Mouse (Mus musculus) urinary bladder, adult 2 months (tissue): ENCODE measurements at regions not wholly inside any gene's neighbourhood (a gene's known extent, or its start where the extent isn't known, plus 50 kb on each side); places are given as distances from the start of the nearest gene placed in this dataset.
"Not testable (repeated sequence)": the region's sequence is repeated elsewhere in the genome, so short reads cannot be mapped to it uniquely, and the experiment has no call there.

ENCODE experiments used
- DNase-seq: peaks from one replicate; pipeline ENCODE4 v3.0.0; 2022; ENCODE audit warnings: low spot score

GRCm38 (mm10) chr17:82909189-82909588 lies 305.9 kb upstream of the Pkdcc start:
- no peak for DNase-seq

- DNase-seq: not testable (repeated sequence)
Measured at GRCm38 (mm10) chr17:82922986-82923385, 292.1 kb upstream of the Pkdcc start.

- DNase-seq: no peak
Measured at GRCm38 (mm10) chr17:82925751-82926150, 289.3 kb upstream of the Pkdcc start.

- no peak for DNase-seq
Measured at GRCm38 (mm10) chr17:82927681-82928080, 287.4 kb upstream of the Pkdcc start.

GRCm38 (mm10) chr17:82929511-82929910 lies 285.6 kb upstream of the Pkdcc start:
- no peak for DNase-seq

GRCm38 (mm10) chr17:82930738-82931137 lies 284.4 kb upstream of the Pkdcc start:
- DNase-seq: no peak

- no peak for DNase-seq
Measured at GRCm38 (mm10) chr17:82931476-82931875, 283.6 kb upstream of the Pkdcc start.

GRCm38 (mm10) chr17:82936836-82937235 lies 278.3 kb upstream of the Pkdcc start:
- DNase-seq: no peak

GRCm38 (mm10) chr17:82946083-82946482 lies 269.0 kb upstream of the Pkdcc start:
- no peak for DNase-seq

GRCm38 (mm10) chr17:82949794-82950193 lies 265.3 kb upstream of the Pkdcc start:
- DNase-seq: no peak

- DNase-seq: no peak
Measured at GRCm38 (mm10) chr17:82950268-82950667, 264.8 kb upstream of the Pkdcc start.

GRCm38 (mm10) chr17:82957409-82957808 lies 257.7 kb upstream of the Pkdcc start:
- no peak for DNase-seq

GRCm38 (mm10) chr17:82963374-82963773 lies 251.7 kb upstream of the Pkdcc start:
- no peak for DNase-seq

- no peak for DNase-seq
Measured at GRCm38 (mm10) chr17:82999710-83000109, 215.4 kb upstream of the Pkdcc start.

- DNase-seq: no peak
Measured at GRCm38 (mm10) chr17:83000411-83000810, 214.7 kb upstream of the Pkdcc start.

GRCm38 (mm10) chr17:83001567-83001966 lies 213.5 kb upstream of the Pkdcc start:
- no peak for DNase-seq

GRCm38 (mm10) chr17:83010845-83011244 lies 204.2 kb upstream of the Pkdcc start:
- no peak for DNase-seq

- DNase-seq: no peak
Measured at GRCm38 (mm10) chr17:83015656-83016055, 199.4 kb upstream of the Pkdcc start.

- no peak for DNase-seq
Measured at GRCm38 (mm10) chr17:83016936-83017335, 198.2 kb upstream of the Pkdcc start.

- no peak for DNase-seq
Measured at GRCm38 (mm10) chr17:83019267-83019666, 195.8 kb upstream of the Pkdcc start.

GRCm38 (mm10) chr17:83020576-83020975 lies 194.5 kb upstream of the Pkdcc start:
- DNase-seq: no peak

- DNase-seq: peak; percentile 45
Measured at GRCm38 (mm10) chr17:83025340-83025816, 189.7 kb upstream of the Pkdcc start.

- DNase-seq: no peak
Measured at GRCm38 (mm10) chr17:83034914-83035573, 180.0 kb upstream of the Pkdcc start.

- DNase-seq: no peak
Measured at GRCm38 (mm10) chr17:83035574-83035918, 179.5 kb upstream of the Pkdcc start.
